Mouse (Mus musculus) left cerebral cortex, adult 18-20 months (tissue): Measurements from ENCODE around the gene Foxo6. TPM values are rescaled to one million over a fixed set of nuclear protein-coding genes. Genes with fewer than 3 reads are reported as not detected.
A peak's percentile ranks its signal among the peaks of the same experiment; 100 is the strongest.

Experiments
- DNase-seq, 2 experiments: peaks; one replicate each; pipeline ENCODE4 v3.0.0; 2021 to 2022; ENCODE audit warnings: low spot score in 2 of 2, mixed read lengths in 1 of 2
- total RNA-seq, 2 experiments: library from RNA; stranded (reverse); gene quantifications; 2 replicates each; pipeline ENCODE4 v1.2.3; 2021

The Foxo6 gene
- total RNA-seq, 2 experiments from 2014 or later, result 13.2 to 17.9 TPM

DNA sequence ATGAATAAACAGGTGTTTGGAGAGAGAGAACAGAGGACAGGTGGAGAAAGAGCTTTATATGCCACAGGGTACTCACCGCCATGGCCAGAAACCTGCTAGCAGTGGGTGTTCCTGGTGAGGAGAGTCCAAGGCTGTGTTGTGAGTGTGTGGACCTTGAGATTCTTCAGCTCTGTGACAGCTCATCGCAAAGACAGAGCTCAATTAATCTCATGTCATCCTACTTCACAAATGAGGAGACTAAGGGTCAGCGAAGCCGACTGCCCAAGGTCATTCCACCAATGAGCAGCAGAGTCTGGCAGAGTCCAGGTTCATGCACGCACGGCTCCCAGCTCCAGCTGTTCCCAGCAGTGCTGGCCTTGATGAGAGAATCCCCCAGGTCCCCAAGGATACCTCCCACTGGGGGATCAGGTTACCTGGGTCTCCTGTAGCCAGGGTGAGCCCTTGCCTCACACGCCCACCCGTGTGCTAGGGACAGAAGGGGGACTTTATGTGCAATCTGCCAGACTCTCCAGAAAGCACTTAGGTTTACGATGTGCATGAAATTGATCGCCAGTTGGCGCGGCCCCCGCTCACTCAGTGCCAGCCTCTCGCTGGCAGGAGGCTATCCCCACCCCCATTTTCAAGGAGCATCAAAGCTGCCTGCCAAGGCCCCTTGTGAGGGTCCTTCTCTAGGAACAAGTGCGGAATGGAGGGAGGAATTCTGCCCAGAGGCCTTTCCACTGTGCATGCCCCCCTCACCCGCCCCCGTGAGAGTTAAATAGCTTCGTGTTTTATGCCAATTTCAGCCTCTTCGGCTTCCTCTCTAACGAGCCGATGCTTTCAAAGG, 27.6 kb downstream of the Foxo6 start:
- DNase-seq, result no peak

GRCm38 (mm10) chr4:120248800-120249261, 38.3 kb downstream of the Foxo6 start:
- peak; percentile 61 to 63 for DNase-seq

DNA sequence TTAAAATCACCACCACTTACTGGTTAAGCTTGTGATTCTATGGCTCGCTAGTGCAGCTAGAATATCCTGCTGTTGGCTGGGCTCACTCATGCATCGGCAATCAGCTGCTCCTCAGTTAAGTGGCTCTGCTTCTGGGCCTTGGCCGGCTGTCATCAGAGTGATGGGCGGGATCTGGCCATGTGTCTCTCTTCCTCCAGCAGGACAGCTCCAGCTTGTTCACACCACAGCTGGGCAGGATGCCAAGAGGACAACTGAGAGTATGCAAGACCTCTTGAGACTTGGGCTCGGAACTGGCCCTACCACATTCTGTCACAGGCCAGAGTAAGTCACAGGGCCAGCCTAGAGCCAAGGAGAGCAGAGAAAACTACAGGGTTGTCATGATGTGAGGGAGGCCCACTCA, 39.7 kb downstream of the Foxo6 start:
- no peak for DNase-seq

DNA sequence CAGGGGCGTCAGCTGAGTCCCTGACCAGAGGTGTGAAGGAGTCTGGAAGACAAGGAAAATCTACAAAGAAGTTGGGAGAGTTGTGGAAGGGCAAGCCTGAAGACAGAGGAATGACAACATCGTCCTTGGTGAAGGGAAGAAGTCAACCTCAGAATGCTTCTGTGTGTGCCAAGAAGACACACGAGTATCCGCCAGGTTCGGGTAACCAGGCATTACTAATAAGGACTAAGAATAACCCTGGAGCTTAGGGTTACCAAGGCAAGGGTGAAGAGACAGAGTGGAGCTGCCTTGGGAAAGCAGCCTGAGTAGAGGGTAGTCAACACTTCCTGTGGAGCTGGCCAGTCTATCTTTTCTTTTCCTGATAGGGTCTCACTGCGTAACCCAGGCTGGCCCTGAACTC, 41.1 kb downstream of the Foxo6 start:
- DNase-seq, result no peak

- peak; percentile 59 to 63 for DNase-seq
Observed at GRCm38 (mm10) chr4:120242783-120243262, 44.3 kb downstream of the Foxo6 start.

DNA sequence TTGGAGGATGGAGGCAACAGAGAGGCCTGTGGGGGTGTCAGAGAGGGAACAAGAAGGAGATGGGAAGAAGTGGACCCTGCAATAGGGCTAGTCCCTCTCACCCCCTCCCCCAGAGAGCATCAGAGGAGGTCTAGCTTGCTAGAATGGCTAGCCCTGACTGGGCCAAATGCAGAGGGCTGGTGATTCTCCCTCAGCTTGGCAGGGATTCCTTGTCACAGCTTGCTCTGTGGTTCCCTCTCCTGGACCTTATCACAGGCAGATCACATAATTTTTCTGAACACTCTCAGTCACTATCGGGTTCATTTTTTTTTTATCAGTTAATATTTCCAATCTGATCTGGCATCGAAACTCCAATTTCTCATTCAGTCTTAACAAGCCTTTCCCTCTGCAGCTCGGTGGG, 46.0 kb downstream of the Foxo6 start:
- no peak for DNase-seq

DNA sequence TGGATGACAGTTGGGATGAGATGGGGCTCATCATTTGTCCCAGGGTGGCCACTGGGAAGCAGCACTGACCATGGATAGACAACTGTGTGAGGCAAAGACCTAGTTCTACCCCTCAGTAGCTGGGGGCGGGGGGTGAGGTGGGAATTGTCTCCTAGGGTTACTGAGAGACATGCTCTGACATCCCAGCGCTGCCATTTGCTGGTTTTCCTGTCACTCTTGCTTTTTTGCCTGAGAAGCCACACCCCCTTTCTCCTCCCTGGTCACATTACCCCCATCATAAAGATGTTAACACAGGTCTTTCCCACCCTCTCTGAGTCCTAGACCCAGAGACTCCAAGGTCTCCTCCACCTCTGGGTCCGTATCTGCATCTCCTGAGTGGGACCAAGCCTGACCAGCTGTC, 47.7 kb downstream of the Foxo6 start:
- DNase-seq, result no peak

DNA sequence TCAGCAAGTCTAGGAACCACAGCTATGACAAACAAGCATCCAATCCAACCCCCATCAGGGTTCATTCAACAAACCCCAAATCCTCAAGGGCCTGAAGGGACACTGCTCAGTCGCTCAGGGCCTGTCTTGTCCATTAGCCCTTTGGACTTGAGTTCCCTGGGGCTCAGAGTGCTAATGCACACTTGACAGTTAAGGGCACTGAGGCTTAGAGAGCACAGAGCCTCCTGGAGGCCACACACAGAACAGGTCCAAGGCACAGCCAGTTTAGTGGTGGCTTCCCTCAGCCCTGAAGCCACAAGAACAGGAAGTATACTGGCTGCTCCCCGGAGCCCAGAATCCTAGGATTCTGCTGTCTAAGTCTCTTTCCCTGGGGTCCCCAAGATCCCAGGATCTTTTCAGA, 53.9 kb downstream of the Foxo6 start:
- DNase-seq, result no peak

- DNase-seq, result no peak
Observed at GRCm38 (mm10) chr4:120232541-120232940, 54.6 kb downstream of the Foxo6 start.

- no peak for DNase-seq
Observed at GRCm38 (mm10) chr4:120231982-120232381, 55.2 kb downstream of the Foxo6 start.

DNA sequence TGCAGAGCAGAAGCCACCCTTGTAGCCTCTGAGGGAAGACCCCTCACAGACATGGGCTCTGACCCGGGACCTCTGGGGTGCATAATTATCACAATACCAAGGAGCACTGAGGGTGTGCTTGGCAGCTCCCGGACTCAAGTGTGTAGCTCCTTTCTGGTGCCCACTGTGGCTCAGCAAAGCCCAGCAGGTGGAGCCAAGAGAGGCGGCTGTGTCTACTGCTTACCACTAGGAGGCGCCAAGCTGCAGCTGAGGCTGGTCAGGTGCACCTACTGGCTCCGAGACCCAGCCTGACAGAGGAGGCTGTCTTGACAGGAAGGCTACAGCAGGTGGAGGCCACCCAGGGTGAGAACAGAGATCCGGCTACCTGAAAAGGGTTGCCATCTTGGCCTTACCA, 56.9 kb downstream of the Foxo6 start:
- peak; percentile 68 to 76 for DNase-seq

GRCm38 (mm10) chr4:120229505-120230255, 57.5 kb downstream of the Foxo6 start:
- no peak for DNase-seq

DNA sequence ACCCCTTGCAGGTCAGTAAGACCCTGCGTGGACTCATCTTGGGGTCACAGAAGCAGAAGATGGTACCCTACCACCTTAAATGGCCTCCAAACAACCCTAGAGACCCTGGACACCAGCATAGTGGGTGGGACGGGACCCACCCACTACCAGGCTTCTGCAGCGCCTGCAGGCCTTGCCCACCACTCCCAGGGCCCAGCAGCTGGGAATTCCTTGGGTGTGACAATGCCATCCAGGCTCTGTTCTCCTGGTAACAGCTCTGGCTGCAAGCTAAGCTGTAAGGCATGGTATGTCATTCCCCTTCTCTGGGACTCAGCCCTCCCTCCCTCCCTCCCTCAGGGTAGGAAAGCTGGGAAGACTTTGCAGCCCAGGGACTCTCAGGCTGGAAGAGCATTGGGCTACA, 58.5 kb downstream of the Foxo6 start:
- no peak for DNase-seq

GRCm38 (mm10) chr4:120227224-120227623, 59.9 kb downstream of the Foxo6 start:
- no peak for DNase-seq

- DNase-seq, result no peak
Observed at GRCm38 (mm10) chr4:120226682-120227081, 60.5 kb downstream of the Foxo6 start.

DNA sequence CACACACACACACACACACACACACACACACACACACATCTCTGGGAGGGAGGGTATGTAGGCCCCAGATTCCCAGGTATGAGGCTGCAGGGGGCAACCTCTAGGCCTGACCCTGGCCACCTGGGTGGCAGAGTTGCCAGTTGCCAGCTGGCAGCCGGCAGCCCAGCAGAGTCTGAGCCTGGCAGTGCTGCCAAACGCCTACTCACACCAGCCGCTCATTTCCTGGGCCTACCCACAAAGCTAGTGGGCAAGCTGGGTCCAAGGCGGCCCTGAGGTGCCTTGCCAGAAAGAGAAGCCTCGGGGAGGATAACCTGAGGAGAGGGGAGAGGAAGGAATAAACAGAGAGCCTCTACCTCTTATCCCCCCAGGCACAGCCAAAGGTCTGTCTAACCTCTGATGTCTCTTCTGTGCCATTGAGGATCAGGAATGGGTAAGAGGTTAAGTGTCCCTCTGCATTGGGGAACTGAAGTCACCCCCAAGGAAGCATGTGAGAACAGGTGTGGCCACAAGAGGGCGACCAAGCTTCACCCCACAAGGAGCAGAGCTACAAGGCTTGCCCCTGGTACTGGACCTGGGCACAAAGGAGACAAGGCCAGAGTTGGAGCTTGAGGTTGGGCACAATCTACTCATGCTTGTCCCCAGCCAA, 61.9 kb downstream of the Foxo6 start:
- peak; percentile 72 to 83 for DNase-seq

- DNase-seq, result no peak
Observed at GRCm38 (mm10) chr4:120223805-120224204, 63.3 kb downstream of the Foxo6 start.

GRCm38 (mm10) chr4:120223108-120223745, 63.9 kb downstream of the Foxo6 start:
- no peak for DNase-seq

DNA sequence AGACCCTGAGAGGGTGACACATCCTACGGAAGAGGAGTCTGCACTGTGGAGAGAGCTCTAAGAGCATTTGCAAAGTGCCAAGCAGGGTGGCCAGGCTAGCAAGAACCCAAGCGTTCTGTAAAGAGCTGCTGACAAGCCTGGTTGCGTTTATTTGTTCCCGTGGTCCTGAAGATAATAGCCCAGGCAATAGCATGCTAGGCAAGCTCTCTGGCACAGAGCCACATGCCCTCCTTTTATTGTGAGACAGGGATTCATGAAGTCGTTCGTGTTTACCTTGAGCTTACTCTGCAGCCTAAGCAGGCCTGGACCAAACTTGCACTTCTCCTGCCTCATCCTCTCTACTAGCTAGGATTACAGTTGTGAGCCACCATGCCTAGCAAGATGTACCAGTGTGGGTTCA, 65.4 kb downstream of the Foxo6 start:
- no peak for DNase-seq

DNA sequence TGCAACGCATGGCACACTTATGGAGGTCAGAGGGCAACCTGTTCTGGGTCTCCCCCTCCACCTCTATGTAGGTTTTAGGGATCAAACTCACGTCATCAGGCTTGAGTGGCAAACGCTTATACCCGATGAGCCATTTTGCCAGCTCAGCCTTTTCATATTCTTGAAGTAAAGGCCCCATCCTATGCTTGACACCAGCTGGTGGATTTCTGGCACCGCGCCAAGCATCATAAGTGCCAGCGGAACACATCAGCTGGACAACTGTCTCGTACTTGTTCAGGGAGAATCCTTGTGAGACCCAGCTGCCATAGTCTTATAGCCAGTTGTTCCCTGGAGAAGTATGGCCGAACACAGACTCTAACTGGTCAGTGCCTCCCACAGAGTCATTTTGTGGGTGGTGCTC, 68.3 kb downstream of the Foxo6 start:
- DNase-seq, result no peak
